Mouse (Mus musculus): ENCODE measurements around the gene Bahcc1. TPM values are rescaled to one million over a fixed set of nuclear protein-coding genes. Genes with fewer than 3 reads are reported as not detected.

The Bahcc1 gene
- total RNA-seq, 2 experiments from 2014 or later = 21.9 to 26.0 TPM

DNA sequence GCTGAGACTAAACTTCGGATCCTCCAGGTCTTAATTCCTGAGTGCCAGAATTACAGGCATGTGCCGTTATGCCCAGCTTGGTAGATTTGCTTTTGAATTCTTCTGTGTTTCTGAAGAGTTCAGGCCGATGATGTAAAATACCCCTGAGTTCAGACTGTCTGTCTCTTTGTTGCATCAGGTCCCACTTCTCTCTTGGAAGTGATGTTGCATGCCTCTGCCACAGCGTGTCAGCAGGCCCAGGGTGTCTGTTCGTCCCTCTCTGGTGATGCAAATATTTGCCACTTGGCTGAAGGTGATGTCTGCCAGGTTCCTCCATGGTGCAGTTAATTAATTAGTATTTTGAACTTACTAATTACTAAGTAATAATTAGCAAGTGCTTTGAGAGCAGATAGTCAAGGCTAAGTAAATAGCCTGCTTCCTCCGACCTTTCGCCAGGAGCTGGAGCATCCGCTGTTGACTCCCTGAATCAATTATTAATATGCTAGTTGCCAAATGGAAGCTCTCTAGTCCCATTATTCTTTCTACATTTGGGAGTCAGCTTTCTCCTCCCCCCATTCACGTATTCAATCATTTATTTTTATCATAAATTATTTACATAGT is 26.6 kb upstream of the Bahcc1 start:
- no peak for DNase-seq (ENCODE audit: low spot score in 2 of 2)

DNA sequence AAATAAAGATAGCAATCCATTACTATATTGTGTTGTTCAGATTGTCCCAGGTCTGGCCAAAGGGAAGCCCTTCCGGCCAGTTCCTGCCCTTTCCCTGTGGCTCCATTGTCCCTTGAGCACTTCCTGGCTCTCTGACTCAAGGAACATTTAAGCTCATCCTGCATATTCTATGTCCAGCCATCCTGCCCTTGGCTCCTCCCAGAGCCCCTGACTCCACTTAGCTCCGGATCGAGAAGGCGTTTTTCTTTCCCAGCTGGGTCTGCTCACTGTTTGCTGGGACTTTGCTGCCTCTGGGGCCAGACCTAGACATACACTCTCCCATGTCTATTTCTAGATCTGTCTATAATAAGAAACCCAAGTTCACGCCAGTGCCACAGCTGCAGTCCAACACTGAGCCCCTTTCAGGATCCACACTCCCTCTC is 26.1 kb upstream of the Bahcc1 start:
- DNase-seq (ENCODE audit: low spot score in 2 of 2) = no peak

GRCm38 (mm10) chr11:120208848-120209247 is 23.9 kb upstream of the Bahcc1 start:
- no peak for DNase-seq (ENCODE audit: low spot score in 2 of 2)

- DNase-seq (ENCODE audit: low spot score in 2 of 2) = no peak
Observed at GRCm38 (mm10) chr11:120209462-120209861, 23.3 kb upstream of the Bahcc1 start.

GRCm38 (mm10) chr11:120215726-120216241 is 17.0 kb upstream of the Bahcc1 start:
- no peak for DNase-seq (ENCODE audit: low spot score in 2 of 2)

DNA sequence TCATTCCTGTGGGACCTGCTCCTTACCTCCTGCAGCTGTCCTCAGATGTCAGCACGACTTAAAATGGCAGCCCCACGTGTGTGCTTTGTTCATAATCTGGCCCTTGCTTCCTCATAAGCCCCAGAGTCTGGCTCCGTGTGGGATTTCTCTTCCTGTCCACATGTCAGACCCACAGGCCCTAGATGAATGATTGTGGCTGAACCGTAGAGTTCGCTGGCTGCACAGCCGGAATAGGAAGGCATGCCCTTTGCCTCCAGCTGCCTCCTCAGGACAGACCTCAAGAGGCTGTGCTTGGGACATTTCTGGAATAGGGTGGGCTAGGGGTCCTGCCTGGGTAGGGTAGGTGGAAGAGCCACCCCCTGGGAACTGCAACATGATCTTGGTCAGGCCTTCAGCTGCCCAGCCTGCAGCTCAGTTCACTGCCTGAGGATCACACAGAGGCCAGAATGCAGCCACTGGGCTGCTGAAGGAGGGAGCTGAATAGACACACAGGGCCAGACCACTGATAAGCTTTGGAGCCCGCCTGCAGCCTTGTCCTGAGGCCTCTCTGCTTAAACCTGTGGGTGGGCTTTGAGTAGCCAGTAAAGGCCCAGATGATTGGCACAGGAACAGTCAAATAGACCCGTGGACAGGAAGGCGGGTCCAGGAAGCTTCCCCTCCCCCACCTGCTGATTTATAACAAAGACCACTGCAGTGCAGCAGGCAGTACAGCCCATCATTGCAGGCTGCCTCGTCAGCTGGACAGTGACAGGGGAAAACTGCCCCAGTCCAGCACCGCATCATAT is 16.0 kb upstream of the Bahcc1 start:
- DNase-seq (ENCODE audit: low spot score in 2 of 2) = no peak

- DNase-seq (ENCODE audit: low spot score in 2 of 2) = no peak
Observed at GRCm38 (mm10) chr11:120218176-120218856, 14.4 kb upstream of the Bahcc1 start.

DNA sequence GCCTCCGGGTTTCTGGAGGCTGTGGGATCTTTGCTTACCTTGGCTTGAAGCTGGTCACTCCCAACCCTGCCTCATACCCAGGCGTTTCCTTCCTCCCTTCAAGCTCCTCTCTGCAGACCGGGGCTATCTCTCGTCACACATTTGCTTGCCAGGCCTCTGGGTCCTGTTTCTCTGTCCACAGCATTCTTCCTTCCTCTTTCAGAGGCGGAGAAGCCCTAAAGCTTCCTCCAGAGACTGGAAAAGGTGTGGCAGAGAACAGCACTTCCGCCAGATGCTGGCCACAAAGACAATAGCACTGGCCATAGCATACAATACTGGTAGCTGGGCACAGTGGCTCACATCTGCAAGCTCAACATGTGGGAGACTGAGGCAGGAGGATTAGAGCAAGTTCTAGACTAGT is 13.8 kb upstream of the Bahcc1 start:
- DNase-seq (ENCODE audit: low spot score in 2 of 2) = no peak

DNA sequence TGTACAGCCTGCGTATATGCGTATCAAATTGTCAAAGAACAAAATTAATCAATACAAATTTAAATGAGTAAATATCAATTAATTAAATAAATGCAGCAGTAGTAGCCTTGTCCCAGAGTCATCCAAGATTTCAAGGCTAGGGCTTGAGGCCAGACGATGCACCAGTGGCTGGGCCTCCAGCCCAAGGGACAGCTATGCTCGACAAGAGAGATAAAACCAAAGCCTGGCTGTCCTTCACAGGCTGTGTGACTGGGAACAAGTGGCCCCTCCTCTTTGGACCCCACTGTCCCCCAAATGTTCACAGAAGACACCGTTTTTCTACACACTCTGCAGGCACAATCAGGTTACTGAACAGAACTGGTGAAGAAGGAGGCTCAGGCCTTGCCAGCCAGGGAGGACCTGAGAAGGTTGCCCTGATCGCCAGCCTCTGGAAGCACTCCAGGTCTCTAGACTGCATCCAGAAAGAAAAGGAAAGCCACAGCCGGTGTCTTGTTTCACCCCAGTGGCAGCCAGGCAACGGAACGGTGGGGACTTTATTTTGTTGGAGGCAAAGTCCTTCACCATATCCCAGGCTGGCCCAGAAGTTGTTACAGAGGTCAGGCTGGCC is 12.7 kb upstream of the Bahcc1 start:
- DNase-seq (ENCODE audit: low spot score in 2 of 2) = peak; percentile 41 to 53

DNA sequence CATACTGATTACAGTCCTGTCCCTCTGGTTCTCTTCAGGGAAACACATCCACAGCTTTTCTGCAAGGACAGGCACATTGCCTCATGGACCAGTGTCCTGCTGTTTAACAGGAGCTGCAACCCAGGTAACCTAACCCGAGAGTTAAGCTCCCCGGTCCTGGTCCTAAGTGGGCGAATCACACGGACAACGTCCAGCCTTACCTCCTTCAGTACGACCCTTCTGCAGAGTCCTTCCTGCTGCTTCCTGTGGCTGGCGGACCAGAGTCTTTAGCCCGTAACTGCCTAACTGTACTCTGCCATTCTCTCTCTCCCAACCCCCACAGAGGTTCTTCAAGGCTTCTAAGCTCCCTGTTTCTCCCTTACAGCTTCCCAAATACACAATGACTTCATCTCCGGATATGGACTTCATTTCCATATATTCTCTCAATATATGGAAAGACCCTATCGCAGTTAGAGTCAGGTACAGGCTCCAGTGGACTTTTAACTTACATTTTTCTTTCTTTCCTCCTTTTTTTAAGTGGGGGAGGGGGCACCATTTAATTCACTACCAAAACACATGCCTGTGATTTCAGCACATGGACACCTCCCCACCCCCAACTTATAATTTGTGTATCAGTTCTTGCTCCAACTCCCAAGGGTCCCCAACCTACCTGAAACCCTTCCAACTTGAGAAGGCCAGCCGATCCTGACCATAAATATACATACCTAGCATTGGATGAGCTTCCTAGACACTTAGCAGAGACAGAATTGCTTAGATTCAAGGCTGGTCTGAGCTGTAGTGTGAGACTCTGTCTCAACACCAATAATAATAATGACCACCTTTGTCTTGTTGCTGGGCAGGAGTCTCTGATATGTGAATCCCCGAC is 11.6 kb upstream of the Bahcc1 start:
- DNase-seq (ENCODE audit: low spot score in 2 of 2) = no peak

- DNase-seq (ENCODE audit: low spot score in 2 of 2) = no peak
Observed at GRCm38 (mm10) chr11:120222425-120223104, 10.2 kb upstream of the Bahcc1 start.

DNA sequence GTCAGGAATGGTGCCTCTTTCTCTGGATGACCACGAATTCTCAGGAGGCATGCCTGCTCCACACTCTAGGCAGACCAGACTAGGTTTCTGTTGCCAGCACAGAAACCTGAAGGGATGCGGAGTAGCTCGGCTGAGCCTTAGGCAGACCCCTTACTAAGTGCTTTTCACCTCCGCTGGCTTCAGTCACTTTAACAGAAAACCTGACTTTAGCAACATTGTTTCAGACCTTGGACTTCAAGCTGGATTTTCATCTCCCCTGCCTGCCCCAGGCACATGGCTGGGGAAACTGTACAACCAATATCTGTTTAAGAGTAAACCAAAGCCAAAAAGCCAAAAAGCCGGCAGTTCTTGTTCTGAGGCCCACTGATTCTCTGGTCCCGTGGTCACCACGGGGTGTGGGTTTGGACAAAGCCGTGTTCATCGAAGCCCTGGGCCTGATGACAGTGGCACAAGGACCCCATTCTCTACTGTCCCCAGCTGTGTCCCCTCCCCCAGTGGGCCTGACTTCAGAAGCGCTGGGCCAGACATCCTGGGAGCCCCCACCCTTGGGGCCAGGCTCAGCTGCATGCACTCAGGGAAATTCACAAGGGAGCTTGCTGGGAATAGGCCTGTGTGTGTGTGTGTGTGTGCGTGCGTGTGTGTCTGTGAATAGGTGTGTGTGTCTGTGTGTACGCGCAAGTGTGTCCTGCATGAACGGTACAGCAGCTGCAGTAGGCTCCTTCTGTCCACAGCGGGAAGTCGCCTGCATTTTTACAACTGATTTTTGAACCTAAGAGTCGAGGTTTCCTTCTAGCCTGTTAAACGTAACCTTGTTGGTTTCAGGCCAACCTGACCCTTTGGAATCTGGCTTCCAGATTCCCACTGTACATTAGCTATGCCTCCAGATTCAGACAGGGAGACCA is 8.9 kb upstream of the Bahcc1 start:
- DNase-seq (ENCODE audit: low spot score in 2 of 2) = peak; percentile 65 to 70

- DNase-seq (ENCODE audit: low spot score in 2 of 2) = no peak
Observed at GRCm38 (mm10) chr11:120224488-120225255, 8.1 kb upstream of the Bahcc1 start.

DNA sequence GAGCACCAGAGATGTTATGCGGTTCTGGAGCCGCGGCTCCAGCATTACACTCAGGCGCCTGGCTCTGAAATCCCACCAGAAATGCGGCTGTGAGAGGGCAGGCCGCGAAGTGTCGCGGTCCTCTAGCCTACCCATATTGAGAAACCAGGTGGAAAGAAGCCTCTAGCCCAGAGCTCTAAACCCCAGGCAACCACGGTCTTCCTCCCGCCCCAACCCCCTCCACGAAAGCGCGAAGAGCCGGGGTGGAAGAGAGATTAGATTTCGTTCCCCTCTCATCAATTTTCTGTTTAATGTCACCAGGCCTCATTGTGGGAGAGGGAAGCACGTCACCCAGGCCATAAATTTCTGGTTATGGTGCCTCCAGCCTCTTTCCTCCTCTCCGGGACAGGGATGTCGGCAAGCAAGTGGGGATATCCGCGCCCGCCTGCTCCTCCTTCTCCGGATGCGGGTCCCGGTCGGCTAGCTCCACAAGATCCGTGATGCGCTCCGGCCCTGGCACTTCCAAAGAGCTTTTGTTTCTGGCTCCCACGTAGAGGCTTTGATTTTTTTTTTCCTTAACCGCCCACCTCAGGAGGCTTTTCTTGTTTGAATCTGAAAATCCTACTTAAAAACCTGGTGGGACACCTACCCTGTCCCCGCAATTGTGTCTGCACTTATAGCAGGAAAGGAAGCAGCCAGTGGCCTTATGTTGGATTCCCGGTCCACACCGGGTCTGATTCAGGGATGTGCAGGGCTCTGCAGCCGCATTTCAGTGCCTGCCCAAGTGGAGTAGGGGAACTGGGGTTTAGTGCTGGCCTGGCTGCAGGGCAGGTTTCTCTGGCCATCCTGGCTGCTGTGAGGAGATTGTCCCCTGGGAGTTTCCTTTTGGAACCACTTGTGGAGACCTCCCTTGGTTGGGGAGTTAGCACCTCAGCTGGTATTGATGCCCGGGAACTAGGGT is 7.2 kb upstream of the Bahcc1 start:
- DNase-seq (ENCODE audit: low spot score in 2 of 2) = no peak

GRCm38 (mm10) chr11:120226421-120227280 is 6.1 kb upstream of the Bahcc1 start:
- peak in 1 of 2 experiments; percentile 12 for DNase-seq (ENCODE audit: low spot score in 2 of 2)

DNA sequence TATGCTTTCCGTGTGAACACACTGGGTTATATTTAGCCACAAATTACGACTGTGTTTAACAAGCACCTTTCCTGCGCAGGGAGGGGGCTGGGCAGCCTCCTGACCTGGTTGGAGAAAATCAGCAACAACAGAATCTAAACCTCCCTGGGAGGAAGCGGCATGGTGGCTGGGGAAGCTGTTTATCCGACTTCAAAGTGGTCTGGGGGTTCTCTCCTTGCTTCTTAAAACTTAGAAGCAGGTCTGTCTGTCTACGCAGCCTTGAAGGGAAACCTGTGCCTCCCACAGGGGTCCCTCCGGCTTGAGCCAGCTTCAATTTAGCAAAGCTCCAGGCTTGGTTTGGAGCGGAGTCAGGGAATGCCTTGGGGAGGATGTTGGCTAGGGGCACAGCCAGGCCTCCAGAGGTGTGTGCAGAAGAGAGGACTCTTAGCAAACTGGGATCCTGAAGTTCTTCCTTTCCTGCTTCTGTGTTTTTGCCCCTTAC is 5.1 kb upstream of the Bahcc1 start:
- peak; percentile 25 to 31 for DNase-seq (ENCODE audit: low spot score in 2 of 2)
